Mouse (Mus musculus): Measurements from ENCODE around the gene Gm973. TPM values are rescaled to one million over a fixed set of nuclear protein-coding genes. Genes with fewer than 3 reads are reported as not detected.
"Not testable (repeated sequence)": the region's sequence is repeated elsewhere in the genome, so short reads cannot be mapped to it uniquely, and the experiment has no call there.

The Gm973 gene
- polyA plus RNA-seq, 1 experiment, result not detected

- Histone ChIP-seq H3K4me1 (ENCODE audit: control insufficient read depth) (peaks cover 8% of the 10 kb centered on the region), H3K27me3 (ENCODE audit: control insufficient read depth) (no peaks in the 10 kb centered on the region), H3K9me3 (ENCODE audit: control insufficient read depth, low read length) (no peaks in the 10 kb centered on the region), H3K36me3 (ENCODE audit: control insufficient read depth) (peaks cover 54% of the 10 kb centered on the region), H3K4me3 (replicated peaks) (no peak overlapping the region)
- TF ChIP-seq GATA1 (IDR thresholded peaks at IDR 0.05; ENCODE audit: low read length), result no peak
- no peak for TF ChIP-seq TAL1 (IDR thresholded peaks at IDR 0.05; ENCODE audit: low read length)
Measured at GRCm38 (mm10) chr1:59642488-59642887, 126.4 kb downstream of the Gm973 start.

- not testable (repeated sequence) for H3K27me3 ChIP-seq (ENCODE audit: control insufficient read depth); H3K9me3 ChIP-seq (ENCODE audit: control insufficient read depth, low read length); H3K4me3 ChIP-seq (replicated peaks)
- Histone ChIP-seq H3K4me1 (ENCODE audit: control insufficient read depth) (peaks cover 11% of the 10 kb centered on the region), H3K36me3 (ENCODE audit: control insufficient read depth) (peaks cover 68% of the 10 kb centered on the region)
Measured at GRCm38 (mm10) chr1:59646502-59646901, 130.4 kb downstream of the Gm973 start.

GRCm38 (mm10) chr1:59651201-59651819 lies 135.2 kb downstream of the Gm973 start:
- no peaks in the 10 kb centered on the region for H3K9me3 ChIP-seq (ENCODE audit: control insufficient read depth, low read length)
- H3K4me1 ChIP-seq (ENCODE audit: control insufficient read depth), result peaks cover 8% of the 10 kb centered on the region; the same call in 1 of the 2 replicates
- TF ChIP-seq TAL1 (IDR thresholded peaks at IDR 0.05; ENCODE audit: low read length), result no peak
- peaks cover 81% of the 10 kb centered on the region for H3K36me3 ChIP-seq (ENCODE audit: control insufficient read depth)
- no peaks in the 10 kb centered on the region for H3K27me3 ChIP-seq (ENCODE audit: control insufficient read depth)
- H3K4me3 ChIP-seq (replicated peaks), result no peak overlapping the region

- H3K9me3 ChIP-seq (ENCODE audit: control insufficient read depth, low read length), result no peaks in the 10 kb centered on the region
- H3K4me1 ChIP-seq (ENCODE audit: control insufficient read depth), result peaks cover 8% of the 10 kb centered on the region; the same call in 1 of the 2 replicates
- no peaks in the 10 kb centered on the region for H3K27me3 ChIP-seq (ENCODE audit: control insufficient read depth)
- H3K4me3 ChIP-seq (replicated peaks), result no peak overlapping the region
- TF ChIP-seq GATA1 (IDR thresholded peaks at IDR 0.05; ENCODE audit: low read length), result no peak
- TF ChIP-seq TAL1 (IDR thresholded peaks at IDR 0.05; ENCODE audit: low read length), result no peak
- peaks cover 66% of the 10 kb centered on the region for H3K36me3 ChIP-seq (ENCODE audit: control insufficient read depth)
Measured at GRCm38 (mm10) chr1:59653243-59653911, 137.3 kb downstream of the Gm973 start.

GRCm38 (mm10) chr1:59656244-59657171 lies 140.4 kb downstream of the Gm973 start:
- H3K36me3 ChIP-seq (ENCODE audit: control insufficient read depth), result peaks cover 47% of the 10 kb centered on the region
- H3K4me3 ChIP-seq (replicated peaks), result no peak overlapping the region
- TF ChIP-seq TAL1 (IDR thresholded peaks at IDR 0.05; ENCODE audit: low read length) (no peak), GATA1 (IDR thresholded peaks at IDR 0.05; ENCODE audit: low read length) (no peak)
- no peaks in the 10 kb centered on the region for H3K9me3 ChIP-seq (ENCODE audit: control insufficient read depth, low read length)
- H3K27me3 ChIP-seq (ENCODE audit: control insufficient read depth), result no peaks in the 10 kb centered on the region
- peaks cover 19% of the 10 kb centered on the region for H3K4me1 ChIP-seq (ENCODE audit: control insufficient read depth)

GRCm38 (mm10) chr1:59663456-59664135 lies 147.5 kb downstream of the Gm973 start:
- TF ChIP-seq TAL1 (IDR thresholded peaks at IDR 0.05; ENCODE audit: low read length) (no peak), GATA1 (IDR thresholded peaks at IDR 0.05; ENCODE audit: low read length) (no peak)
- no peak overlapping the region for H3K4me3 ChIP-seq (replicated peaks)
- peaks cover 31% of the 10 kb centered on the region for H3K4me1 ChIP-seq (ENCODE audit: control insufficient read depth)
- H3K36me3 ChIP-seq (ENCODE audit: control insufficient read depth), result peaks cover 15% of the 10 kb centered on the region
- no peaks in the 10 kb centered on the region for H3K27me3 ChIP-seq (ENCODE audit: control insufficient read depth)
- no peaks in the 10 kb centered on the region for H3K9me3 ChIP-seq (ENCODE audit: control insufficient read depth, low read length)

- peaks cover 22% of the 10 kb centered on the region for H3K36me3 ChIP-seq (ENCODE audit: control insufficient read depth)
- H3K4me3 ChIP-seq (replicated peaks), result peak overlapping the region; percentile 79
- peaks cover 35% of the 10 kb centered on the region for H3K4me1 ChIP-seq (ENCODE audit: control insufficient read depth)
- H3K9me3 ChIP-seq (ENCODE audit: control insufficient read depth, low read length), result no peaks in the 10 kb centered on the region
- TF ChIP-seq TAL1 (IDR thresholded peaks at IDR 0.05; ENCODE audit: low read length) (no peak), GATA1 (IDR thresholded peaks at IDR 0.05; ENCODE audit: low read length) (no peak)
- no peaks in the 10 kb centered on the region for H3K27me3 ChIP-seq (ENCODE audit: control insufficient read depth)
Measured at GRCm38 (mm10) chr1:59668871-59669270, 152.8 kb downstream of the Gm973 start.

- H3K36me3 ChIP-seq (ENCODE audit: control insufficient read depth), result peaks cover 27% of the 10 kb centered on the region
- TF ChIP-seq TAL1 (IDR thresholded peaks at IDR 0.05; ENCODE audit: low read length), result no peak
- TF ChIP-seq GATA1 (IDR thresholded peaks at IDR 0.05; ENCODE audit: low read length), result no peak
- H3K27me3 ChIP-seq (ENCODE audit: control insufficient read depth), result no peaks in the 10 kb centered on the region
- peaks cover 33% of the 10 kb centered on the region for H3K4me1 ChIP-seq (ENCODE audit: control insufficient read depth)
- H3K4me3 ChIP-seq (replicated peaks), result peak overlapping the region; percentile 79
- no peaks in the 10 kb centered on the region for H3K9me3 ChIP-seq (ENCODE audit: control insufficient read depth, low read length)
Measured at GRCm38 (mm10) chr1:59669962-59670630, 154.0 kb downstream of the Gm973 start.
